Mouse (Mus musculus) olfactory bulb, adult 2 months (tissue): Measurements from ENCODE around the gene Srp54a.

ENCODE experiments used
- CTCF ChIP-seq: fragments of 200-500 bp; IDR thresholded peaks from 2 replicates; pipeline ENCODE4 v1.5.1; 2012; ENCODE audit warnings: low read depth, mild to moderate bottlenecking, low read length, moderate library complexity; ENCODE audit not compliant: insufficient read depth
- POLR2A ChIP-seq: fragments of 200-500 bp; IDR thresholded peaks from 2 replicates; pipeline ENCODE4 v1.6.1; 2012; ENCODE audit warnings: mild to moderate bottlenecking, low read depth, low read length, moderate library complexity; ENCODE audit not compliant: insufficient read depth

DNA sequence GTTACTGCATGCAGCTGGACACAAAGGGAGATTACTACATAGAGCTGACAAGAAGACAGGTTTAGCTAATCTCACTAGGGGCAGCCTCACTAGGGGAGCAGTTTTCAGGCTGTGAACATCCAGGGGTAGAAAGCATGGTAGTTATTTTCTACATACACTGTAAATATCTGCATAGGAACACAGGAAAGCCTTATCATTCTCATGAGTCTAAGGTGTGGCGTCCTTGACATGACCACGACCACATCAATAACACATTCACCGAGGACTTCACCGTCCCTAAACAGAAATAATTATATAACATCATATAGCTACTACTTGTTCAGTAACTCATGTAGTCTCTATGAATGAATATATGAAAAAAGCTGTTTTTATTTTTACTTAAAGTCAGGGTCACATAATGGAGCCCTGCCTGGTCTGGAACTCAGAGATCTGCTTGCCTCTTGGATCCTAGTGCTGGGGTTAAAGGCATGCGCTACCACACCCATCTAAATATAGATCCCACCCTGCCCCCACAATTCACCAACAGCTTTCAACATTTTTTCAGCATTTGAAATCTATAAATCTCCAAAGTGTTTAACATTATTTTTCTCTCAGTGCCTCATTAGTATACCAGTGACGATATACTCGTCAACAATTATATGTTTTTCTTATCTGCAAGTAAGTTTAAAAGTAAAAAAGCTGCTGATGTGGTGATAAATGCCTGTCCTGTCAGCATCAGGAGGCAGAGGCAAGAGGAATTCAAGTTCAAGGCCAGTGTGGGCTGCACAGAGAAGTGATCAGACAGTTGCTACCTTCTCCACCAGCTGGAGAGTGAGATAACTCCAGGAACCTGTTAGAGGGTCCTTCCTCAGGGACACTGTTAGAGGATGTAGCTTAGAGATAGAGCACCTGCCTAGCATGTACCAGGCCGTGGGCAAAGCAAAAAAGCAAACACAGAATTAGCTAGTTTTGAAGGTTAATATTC is 28.6 kb upstream of the Srp54a start:
- no peak for TF ChIP-seq CTCF
- TF ChIP-seq POLR2A = no peak
